ENCODE assay signal across 17 mouse cellular contexts in genomic region chr7:127837473-127837872, GRCm38 (mm10).
"Had no signal": no experiment of that assay in that cellular context is flagged by ENCODE, and none has a peak within 500 bp of the region (broad histone marks: within the 10 kb centered on the region; RNA-seq: fewer than 3 reads in every experiment).

No protein-coding gene starts in this region.

- DNase-seq: kidney, postnatal 25 days; layer of hippocampus, postnatal 36 days; liver, embryonic 13.5 days; lung, adult 2 months; lung, postnatal 14 days; lung, postnatal 4 days; right cerebral cortex, adult 18-20 months; right cerebral cortex, postnatal 25 days; spleen, adult 18-20 months; thymus, postnatal 25 days had no signal

- H3K36me3 ChIP-seq: liver, embryonic 13.5 days; midbrain, embryonic 12.5 days; midbrain, embryonic 15.5 days; neural tube, embryonic 12.5 days; neural tube, embryonic 15.5 days; stomach, embryonic 15.5 days had no signal

- H3K9ac ChIP-seq: liver, embryonic 13.5 days; midbrain, embryonic 12.5 days; midbrain, embryonic 15.5 days; neural tube, embryonic 12.5 days; neural tube, embryonic 15.5 days; stomach, embryonic 15.5 days had no signal

- H3K9me3 ChIP-seq: liver, embryonic 13.5 days; midbrain, embryonic 12.5 days; midbrain, embryonic 15.5 days; neural tube, embryonic 12.5 days; neural tube, embryonic 15.5 days; stomach, embryonic 15.5 days had no signal

- H3K4me3 ChIP-seq: left cerebral cortex, adult 2 months; liver, embryonic 13.5 days; midbrain, embryonic 12.5 days; midbrain, embryonic 15.5 days; neural tube, embryonic 12.5 days; neural tube, embryonic 15.5 days; stomach, embryonic 15.5 days had no signal

- H3K27ac ChIP-seq: kidney, postnatal 0 days; left cerebral cortex, adult 2 months; liver, embryonic 13.5 days; midbrain, embryonic 12.5 days; midbrain, embryonic 15.5 days; neural tube, embryonic 12.5 days; neural tube, embryonic 15.5 days; stomach, embryonic 15.5 days had no signal

- H3K27me3 ChIP-seq: liver, embryonic 13.5 days; midbrain, embryonic 12.5 days; midbrain, embryonic 15.5 days; neural tube, embryonic 12.5 days; neural tube, embryonic 15.5 days; stomach, embryonic 15.5 days had no signal

- ATAC-seq: midbrain, embryonic 15.5 days had no signal

- H3K4me2 ChIP-seq: liver, embryonic 13.5 days; midbrain, embryonic 12.5 days; midbrain, embryonic 15.5 days; neural tube, embryonic 12.5 days; neural tube, embryonic 15.5 days; stomach, embryonic 15.5 days had no signal
